Mouse (Mus musculus) urinary bladder, postnatal 10 days (tissue): ENCODE measurements around the gene Sult2b1.

Source experiments
- DNase-seq: peaks from one replicate; pipeline ENCODE4 v3.0.0; 2022; ENCODE audit warnings: low spot score

Gene Sult2b1

GRCm38 (mm10) chr7:45770427-45771082 is 13.9 kb downstream of the Sult2b1 start:
- no peak for DNase-seq

- no peak for DNase-seq
Measured at GRCm38 (mm10) chr7:45767500-45767899, 17.0 kb downstream of the Sult2b1 start.

DNA sequence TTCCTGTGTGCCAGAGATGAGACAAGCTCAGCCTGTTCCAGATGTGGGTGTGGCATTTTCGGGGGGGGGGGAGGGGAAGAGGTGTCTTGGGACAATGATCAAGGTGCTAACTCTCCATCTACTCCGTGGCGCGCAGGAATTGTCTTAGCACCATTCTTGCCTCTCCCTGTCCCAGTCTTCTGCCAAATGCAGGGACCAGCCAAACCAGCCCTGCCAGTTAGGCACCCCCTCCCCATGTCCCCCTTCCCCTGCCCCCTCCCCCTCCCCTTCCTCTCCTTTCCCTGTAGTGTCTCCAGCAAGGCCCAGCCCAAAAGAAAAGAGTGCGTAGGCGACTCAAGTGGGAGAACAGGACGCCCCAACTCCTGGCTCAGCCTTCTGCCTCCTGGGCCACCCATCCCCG is 17.7 kb downstream of the Sult2b1 start:
- DNase-seq, result no peak

- no peak for DNase-seq
Measured at GRCm38 (mm10) chr7:45765995-45766394, 18.5 kb downstream of the Sult2b1 start.

DNA sequence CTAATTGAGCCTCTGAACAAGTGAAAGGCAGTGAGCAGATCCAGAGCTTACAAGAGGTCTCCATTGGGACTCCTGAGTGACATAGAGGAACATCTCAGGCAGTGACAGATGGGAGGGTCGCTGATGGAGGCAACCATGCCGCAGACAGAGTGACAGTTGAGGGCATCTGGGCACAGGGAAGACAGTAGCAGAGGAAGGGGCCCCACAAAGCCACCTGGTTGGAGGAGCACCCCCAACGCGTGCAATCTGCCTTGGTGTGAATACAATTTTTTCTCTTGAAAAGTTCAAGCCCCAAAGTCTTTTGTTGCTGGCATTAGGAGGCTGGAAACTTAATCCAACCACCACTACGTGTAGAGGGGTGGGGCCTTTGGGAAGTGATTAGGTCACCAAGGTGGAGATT is 24.3 kb downstream of the Sult2b1 start:
- no peak for DNase-seq

GRCm38 (mm10) chr7:45759400-45759799 is 25.1 kb downstream of the Sult2b1 start:
- DNase-seq, result no peak

- DNase-seq, result no peak
Measured at GRCm38 (mm10) chr7:45755703-45756102, 28.8 kb downstream of the Sult2b1 start.

DNA sequence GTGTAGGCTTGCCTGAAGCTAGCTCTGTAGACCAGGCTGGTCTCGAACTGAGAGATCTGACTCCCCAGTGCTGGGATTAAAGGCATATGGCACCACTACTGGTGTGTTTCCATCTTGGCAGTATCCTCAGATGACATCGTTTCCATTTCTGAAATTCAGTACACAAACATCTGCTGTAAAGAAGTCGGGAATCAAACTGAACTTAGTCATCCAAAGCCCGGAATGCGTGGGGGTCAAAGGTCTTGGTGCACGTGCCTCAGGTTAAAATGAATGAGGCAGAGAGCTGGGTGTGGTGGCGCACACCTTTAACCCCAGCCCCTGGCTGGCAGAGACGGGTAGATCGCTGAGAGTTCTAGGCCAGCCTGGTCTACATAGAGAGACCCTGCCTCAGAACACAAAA is 34.3 kb downstream of the Sult2b1 start:
- no peak for DNase-seq

- DNase-seq, result no peak
Measured at GRCm38 (mm10) chr7:45749401-45749800, 35.1 kb downstream of the Sult2b1 start.

DNA sequence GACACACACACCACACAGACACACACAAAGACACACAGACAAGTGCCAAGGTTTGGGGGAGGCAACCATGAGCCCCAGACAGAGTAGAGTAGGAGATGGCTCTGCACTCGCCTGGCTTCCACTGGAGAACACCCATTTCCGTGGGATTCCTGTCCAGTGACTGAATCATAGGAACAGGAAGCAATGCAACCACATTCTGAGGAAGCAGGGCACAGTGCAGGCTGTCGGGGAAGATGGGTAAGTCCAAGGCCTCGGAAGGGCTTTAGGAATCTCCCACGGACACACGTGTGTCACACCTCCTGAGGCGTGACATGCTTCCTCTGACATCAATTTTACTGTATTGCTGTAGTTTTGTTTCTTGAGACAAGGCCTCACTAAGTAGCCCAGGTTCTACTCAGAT is 36.4 kb downstream of the Sult2b1 start:
- no peak for DNase-seq

- DNase-seq, result no peak
Measured at GRCm38 (mm10) chr7:45747450-45747849, 37.0 kb downstream of the Sult2b1 start.

GRCm38 (mm10) chr7:45746518-45746917 is 38.0 kb downstream of the Sult2b1 start:
- no peak for DNase-seq

DNA sequence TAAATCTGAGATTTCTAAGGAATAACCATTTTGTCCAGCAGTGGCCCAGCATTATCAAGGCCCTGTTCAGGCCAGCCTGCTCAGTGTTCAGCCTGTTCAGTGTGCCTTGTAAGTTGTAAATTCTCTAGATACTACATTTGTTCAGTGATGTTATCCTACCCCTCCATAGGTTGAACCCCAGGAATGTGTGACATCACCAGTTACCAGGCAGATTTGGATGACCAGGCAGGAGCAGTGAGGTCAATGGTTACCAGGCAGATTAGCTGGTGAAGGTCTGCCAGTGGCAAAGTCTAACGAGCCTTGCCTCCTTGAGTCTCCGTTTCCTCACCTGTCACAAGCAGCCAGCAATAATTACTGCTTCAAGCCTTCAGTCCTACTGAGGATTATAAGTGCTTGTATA is 40.1 kb downstream of the Sult2b1 start:
- peak; percentile 57 for DNase-seq

GRCm38 (mm10) chr7:45742338-45742737 is 42.1 kb downstream of the Sult2b1 start:
- no peak for DNase-seq

DNA sequence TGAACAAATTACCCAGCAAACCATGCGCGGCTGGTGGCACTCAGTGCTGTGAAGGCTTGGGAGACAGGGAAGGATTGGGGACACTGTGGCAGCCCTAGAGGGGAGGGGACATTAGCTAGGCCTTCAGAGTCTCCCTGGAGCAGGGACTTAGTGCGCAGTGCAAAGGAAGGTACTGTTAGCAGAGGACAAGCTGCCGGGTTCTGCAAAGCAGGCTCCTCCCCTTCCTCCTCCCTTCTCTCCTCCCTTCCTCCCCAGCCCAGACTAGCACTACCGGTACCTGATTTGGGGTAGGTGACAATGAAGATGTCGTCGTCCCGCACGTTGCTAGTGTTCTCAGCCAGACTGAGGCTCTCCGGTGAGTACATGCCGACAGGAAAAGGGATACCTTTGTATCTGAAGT is 42.7 kb downstream of the Sult2b1 start:
- DNase-seq, result no peak

- DNase-seq, result no peak
Measured at GRCm38 (mm10) chr7:45741308-45741707, 43.2 kb downstream of the Sult2b1 start.

DNA sequence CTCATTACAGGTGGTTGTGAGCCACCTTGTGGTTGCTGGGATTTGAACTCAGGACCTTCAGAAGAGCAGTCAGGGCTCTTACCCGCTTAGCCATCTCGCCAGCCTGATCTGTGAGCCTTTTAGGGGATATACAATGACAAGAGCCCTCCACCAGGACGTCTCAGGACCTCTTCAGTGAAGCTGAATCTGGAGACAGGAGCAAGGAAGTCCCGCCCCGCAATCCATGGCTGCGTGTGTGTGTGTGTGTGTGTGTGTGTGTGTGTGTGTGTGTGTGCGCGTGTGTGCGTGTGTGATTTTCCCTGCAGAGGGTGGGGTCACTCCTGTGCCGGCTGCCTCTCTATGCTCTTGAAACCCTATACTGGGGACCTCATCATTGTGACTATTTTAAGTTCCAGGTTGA is 44.6 kb downstream of the Sult2b1 start:
- DNase-seq, result no peak

GRCm38 (mm10) chr7:45739162-45739763 is 45.2 kb downstream of the Sult2b1 start:
- no peak for DNase-seq

DNA sequence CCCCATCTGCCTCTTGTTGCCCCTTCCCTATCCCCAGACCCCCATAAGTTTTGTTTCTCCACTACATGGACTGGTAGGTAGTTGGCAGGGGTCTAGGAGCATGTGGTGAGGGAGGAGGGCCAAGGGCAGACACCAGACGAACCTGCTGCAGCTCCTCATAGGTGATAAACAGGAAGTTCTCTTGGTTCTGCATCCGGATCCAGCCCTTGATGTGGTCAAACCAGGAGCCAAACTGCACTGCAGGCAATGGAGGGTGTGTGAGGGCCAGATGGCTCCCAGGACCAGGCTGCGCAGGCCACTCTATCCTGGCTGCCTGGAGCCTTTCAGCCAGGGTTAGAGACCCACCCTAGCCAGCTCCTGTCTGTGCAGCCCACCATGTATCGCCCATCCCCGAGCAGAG is 51.0 kb downstream of the Sult2b1 start:
- no peak for DNase-seq

DNA sequence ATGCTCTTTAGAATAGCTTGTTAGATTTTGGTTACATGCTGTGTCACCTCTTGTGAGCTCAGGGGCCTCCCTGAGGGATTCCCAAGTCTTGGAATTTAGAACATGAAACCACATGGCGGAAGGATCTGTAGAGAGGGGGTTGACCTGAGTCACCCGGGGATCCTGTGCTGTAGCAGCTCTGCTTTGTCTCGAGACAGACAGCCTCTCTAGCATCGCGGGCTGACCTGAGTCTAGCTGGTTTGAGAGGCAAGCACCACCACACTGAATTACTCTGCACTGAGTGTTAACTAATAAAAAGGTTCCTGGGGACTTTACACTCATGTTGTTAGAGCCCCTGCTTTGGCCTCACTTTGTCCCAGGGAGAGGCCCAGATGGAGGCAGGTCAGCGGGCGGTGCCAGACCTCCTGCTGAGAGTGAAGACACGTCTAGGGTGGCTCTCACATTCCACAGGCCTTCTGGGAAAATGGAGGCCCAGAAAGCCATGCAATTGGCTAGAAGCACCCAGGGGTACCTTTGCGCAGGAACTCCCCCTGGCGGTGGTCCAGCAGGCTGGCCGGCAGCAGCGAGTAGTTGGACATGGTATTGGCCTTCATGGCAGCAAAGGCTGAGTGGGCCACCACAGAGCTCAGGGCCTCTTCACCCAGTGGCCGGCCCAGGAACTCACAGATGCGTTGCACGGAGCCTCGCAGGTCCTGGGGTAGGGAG is 53.6 kb downstream of the Sult2b1 start:
- no peak for DNase-seq

DNA sequence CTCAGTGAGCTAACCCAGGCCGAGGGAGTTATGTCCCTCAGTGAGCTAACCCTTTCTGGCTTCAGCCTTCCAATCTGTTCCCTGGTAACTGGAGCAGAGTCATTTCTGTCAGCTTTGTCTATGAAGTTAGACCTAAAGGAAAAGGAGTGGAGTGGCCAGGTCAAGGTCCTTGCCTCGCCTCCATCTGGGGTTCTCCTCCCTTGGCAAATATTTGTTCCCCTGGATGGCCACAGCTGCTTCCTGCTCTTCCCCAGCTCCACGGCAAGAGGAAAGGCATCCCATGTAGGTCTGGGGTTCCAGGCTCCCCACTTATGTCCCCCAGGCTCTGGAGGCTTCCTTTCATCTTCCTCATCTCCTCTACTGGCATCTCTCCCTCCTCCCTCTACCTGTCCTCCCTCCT is 56.8 kb downstream of the Sult2b1 start:
- no peak for DNase-seq

DNA sequence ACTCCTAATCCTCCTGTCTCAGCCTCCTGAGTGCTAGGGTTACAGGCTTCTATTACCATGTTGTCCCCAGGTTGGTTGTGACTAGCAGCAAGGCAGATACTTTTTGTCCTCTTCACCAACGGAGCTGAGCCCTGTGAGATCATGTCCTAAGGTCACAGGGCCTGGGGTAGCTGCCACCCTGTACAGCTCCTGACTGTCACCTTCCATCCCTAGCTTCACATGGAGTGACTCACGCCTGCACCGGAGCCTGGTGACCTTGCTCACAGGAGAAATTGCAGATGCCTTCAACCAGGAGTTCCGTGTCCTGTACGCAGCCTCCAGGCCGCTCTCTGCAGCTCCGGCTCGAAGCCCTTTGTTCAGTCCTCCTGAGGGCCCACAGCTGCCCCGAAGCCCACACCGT is 58.0 kb downstream of the Sult2b1 start:
- no peak for DNase-seq

GRCm38 (mm10) chr7:45725713-45726112 is 58.8 kb downstream of the Sult2b1 start, which contains the start of gene Spaca4:
Gene Spaca4, minus strand, starts transcription at chr7:45725813.
- DNase-seq, result no peak
